Mouse (Mus musculus): Measurements from ENCODE around the gene Dixdc1.

DNA sequence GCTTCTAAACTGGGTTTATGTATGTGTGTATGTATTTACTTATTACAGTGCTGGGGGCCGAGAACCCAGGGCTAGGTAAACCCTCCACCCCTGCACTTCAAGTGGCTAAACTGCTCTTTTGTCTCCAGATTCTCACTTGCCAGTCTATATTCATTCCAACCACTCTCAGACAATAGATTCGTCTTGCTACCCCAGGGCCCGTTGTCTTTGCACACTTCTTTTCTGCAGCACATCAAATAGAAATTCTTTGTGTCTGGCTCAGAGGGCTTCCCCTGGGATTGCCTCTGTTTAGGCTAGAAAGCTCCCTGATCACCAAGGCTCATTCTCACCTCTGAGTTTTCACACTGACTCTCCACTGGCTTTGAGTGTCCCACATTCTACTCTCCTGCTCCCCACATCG, 6.8 kb downstream of the Dixdc1 start:
- TF ChIP-seq RCOR1 (IDR thresholded peaks at IDR 0.05; ENCODE audit: low read depth, low read length) (no peak), POLR2AphosphoS2 (IDR thresholded peaks at IDR 0.05; ENCODE audit: low read length) (no peak), CTCF (IDR thresholded peaks at IDR 0.05 in 2 of 3, conservative IDR thresholded peaks at IDR 0.05 in 1 of 3; ENCODE audit: control insufficient read depth in 1 of 3, insufficient read depth in 1 of 3, low read depth in 2 of 3, low read length in 3 of 3, poor library complexity in 1 of 3, severe bottlenecking in 1 of 3) (no peak), MAFK (IDR thresholded peaks at IDR 0.05; ENCODE audit: borderline replicate concordance, low read depth, low read length) (no peak), NELFE (IDR thresholded peaks at IDR 0.05; ENCODE audit: low read depth, low read length) (no peak), TAL1 (IDR thresholded peaks at IDR 0.05; ENCODE audit: low read length) (no peak), MAZ (IDR thresholded peaks at IDR 0.05; ENCODE audit: low read depth, low read length) (no peak), BHLHE40 (IDR thresholded peaks at IDR 0.05; ENCODE audit: borderline replicate concordance, low read depth, low read length) (no peak), MAX (IDR thresholded peaks at IDR 0.05; ENCODE audit: low read length) (no peak)
